Mouse (Mus musculus) lung, adult 2 months (tissue): ENCODE results near the gene Mslnl. TPM values are rescaled to one million over a fixed set of nuclear protein-coding genes. Genes with fewer than 3 reads are reported as not detected.

Experiments
- DNase-seq: peaks from one replicate; pipeline ENCODE4 v3.0.0; 2022
- H3K4me1 ChIP-seq: fragments of 200-500 bp; 2 replicates; pipeline ENCODE4 v1.6.1; 2011; ENCODE audit warnings: low read length; ENCODE audit not compliant: control insufficient read depth, insufficient read depth
- H3K4me3 ChIP-seq: fragments of 200-500 bp; replicated peaks from 2 replicates; pipeline ENCODE3; 2011; ENCODE audit warnings: low read depth, mild to moderate bottlenecking, control low read depth, low read length; ENCODE audit errors: extremely low read depth
- CTCF ChIP-seq: fragments of 200-500 bp; IDR thresholded peaks from 2 replicates; pipeline ENCODE4 v1.5.1; 2011; ENCODE audit warnings: mild to moderate bottlenecking, low read length, control low read depth; ENCODE audit not compliant: insufficient read depth
- POLR2A ChIP-seq: fragments of 200-500 bp; IDR thresholded peaks from 2 replicates; pipeline ENCODE4 v1.6.1; 2011; ENCODE audit warnings: low read depth, mild to moderate bottlenecking, control low read depth, low read length, borderline replicate concordance; ENCODE audit errors: extremely low read depth
- WGBS: fragments of 180-500 bp; shearing (Covaris S2); methylation state at CpG from one replicate; pipeline ENCODE4 v1.1.7; 2018; 5-methylcytosine and 5-hydroxymethylcytosine counted together
- polyA plus RNA-seq: library from polyadenylated mRNA; depleted of rRNA; stranded (reverse); fragments of >200 nt; gene quantifications from 2 replicates; pipeline ENCODE4 v1.2.3, GENCODE M21; 2012; rRNA removed

Gene Mslnl
- 0.23 and 0.25 TPM in 2 replicates for polyA plus RNA-seq

DNA sequence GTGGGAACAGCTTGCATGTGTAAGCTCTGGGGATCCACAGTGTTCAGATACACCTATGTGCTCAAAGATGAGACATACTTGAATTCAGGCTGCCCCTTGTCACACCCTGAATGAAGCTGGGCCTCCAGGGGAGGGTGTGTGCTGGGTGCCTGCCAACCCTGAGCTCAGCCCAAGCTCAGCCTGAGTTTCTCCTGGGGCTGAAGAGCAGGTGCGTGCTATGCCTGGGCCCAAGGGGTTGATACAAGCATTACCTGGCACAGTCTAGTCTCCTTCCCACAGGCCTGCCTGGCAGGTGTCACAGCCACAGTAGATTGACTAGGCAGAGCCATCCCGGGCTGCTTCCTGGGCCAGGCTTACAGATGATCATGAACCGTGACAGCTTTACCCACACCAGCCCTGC, at the start of gene Mslnl:
Mslnl (plus strand) TSS at position 298 of the 400 bp plus-strand sequence.
- H3K4me3 ChIP-seq: no peak within 1 kb of the TSS
- H3K4me1 ChIP-seq: no peaks in the 10 kb centered on the region
- 64% methylated on average over 3 of the region's 3 CpGs for WGBS
- DNase-seq: no peak
- no peak for TF ChIP-seq CTCF
- TF ChIP-seq POLR2A: no peak

DNA sequence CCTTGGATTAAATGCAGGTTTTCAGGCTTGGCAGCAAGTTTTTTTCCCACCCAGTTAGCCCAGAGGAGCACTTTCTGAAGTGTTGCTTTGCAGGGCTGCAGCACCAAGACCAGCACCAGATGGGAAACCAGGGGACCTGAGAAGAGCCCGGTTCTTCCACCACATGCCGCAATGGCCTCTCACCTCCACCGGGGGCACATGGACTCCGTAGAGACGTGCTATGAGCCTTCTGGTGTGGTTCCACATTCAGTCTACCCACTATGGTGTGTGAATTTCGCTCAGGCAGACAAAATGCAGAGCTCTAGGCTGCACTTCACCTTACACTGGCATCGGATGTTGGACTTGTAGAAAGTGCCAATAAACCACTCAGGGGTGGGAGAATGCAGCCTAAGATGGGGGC, 49.5 kb upstream of the Mslnl start:
- TF ChIP-seq POLR2A: no peak
- no peak for TF ChIP-seq CTCF
- Histone ChIP-seq H3K4me3 (no peak overlapping the region), H3K4me1 (no peaks in the 10 kb centered on the region)
- DNase-seq: no peak
- WGBS: 36% methylated on average over 7 of the region's 7 CpGs

DNA sequence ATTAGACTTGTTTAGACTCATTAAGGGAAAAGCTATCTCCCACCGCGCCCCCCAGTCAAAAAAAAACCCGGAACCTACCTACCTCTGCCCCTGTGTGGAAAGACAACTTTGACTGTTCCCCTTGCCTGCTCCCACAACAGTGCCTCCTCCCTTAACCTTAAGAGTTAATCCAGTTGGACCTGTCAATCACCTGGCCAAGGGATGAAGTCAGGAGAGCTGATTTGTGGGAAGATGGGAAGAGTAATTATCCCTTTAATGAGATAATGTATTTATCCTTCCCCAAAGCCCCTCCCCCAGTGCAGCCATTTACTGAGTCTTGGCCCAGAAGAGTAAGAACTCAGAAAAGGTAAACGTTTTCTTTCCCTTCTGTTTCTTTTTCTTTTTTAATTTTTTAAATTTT, 46.9 kb upstream of the Mslnl start:
- no peak for DNase-seq
- no peaks in the 10 kb centered on the region for H3K4me1 ChIP-seq
- TF ChIP-seq CTCF (no peak), POLR2A (no peak)
- H3K4me3 ChIP-seq: no peak overlapping the region
- 79% methylated on average over 4 of the region's 4 CpGs for WGBS

DNA sequence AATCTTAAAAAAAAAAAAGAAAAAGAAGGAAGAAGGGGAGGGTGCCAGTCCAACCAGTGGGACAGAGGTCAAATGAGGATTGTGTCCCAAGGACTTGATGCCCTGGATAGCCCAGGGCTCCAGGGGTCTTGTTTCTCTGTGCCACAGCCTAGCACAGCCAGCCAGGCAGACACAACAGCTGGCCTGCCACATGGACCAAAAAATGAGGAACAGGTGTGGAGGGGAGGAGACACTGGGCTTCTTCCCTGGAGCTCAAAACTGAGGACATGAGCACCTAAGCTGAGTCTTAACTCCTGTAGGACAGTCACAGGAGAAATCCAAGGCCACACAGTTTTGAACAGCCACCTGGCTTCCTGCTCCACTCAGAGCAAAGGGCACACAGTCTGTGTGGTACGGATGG, 39.6 kb upstream of the Mslnl start:
- TF ChIP-seq CTCF (no peak), POLR2A (no peak)
- no peak for DNase-seq
- 21% methylated on average over 1 of the region's 1 CpGs for WGBS
- no peaks in the 10 kb centered on the region for H3K4me1 ChIP-seq
- no peak overlapping the region for H3K4me3 ChIP-seq

DNA sequence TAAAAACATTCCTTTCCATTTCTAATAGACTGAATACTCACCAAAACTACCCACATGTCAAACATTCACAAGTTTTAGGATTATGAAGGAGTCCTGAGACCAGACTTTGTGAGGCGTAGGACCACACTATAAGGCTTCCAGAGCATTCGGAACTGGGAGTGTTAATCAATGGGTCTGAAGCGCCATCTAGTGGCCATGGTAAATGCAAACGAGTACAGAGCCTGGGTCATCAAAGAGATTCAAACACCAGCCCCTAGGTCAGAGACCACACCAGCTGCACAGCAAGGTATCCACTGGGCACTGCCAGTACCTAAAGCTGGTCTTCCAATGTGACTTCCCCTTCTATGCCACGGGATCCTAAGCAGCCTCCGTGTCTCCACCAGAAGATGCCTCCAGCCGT, 37.4 kb upstream of the Mslnl start:
- TF ChIP-seq POLR2A (no peak), CTCF (peak; percentile 55)
- Histone ChIP-seq H3K4me3 (no peak overlapping the region), H3K4me1 (no peaks in the 10 kb centered on the region)
- DNase-seq: peak; percentile 52
- 11% methylated on average over 7 of the region's 7 CpGs for WGBS

DNA sequence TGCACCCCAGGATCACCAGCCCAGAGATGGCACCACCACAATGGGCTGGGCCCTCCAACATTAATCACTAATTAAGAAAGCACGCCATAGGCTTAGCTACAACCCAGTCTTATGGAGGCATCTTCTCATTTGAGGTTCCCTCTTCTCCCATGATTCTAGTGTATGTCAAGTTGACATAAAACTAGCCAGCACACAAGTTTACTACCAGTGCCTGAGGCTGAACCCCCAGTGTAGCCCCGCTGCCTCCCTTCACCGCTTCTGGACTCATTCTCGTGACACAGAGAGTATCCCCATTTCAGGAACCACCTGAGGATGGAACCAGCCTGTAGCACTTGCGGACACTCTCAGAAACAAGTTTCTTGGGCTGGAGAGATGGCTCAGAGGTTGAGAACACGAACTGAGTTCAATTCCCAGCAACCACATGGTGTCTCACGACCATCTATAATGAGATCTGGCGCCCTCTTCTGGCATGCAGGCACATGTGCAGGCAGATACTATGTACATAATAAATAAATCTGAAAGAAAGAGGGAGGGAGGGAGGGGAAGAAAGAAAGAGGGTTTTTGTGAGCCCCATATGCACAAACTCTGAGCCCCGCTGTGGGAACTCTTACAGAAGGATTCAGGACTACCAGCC, 34.9 kb upstream of the Mslnl start:
- 55% methylated on average over 9 of the region's 9 CpGs for WGBS
- TF ChIP-seq CTCF (no peak), POLR2A (no peak)
- Histone ChIP-seq H3K4me1 (no peaks in the 10 kb centered on the region), H3K4me3 (no peak overlapping the region)
- no peak for DNase-seq

DNA sequence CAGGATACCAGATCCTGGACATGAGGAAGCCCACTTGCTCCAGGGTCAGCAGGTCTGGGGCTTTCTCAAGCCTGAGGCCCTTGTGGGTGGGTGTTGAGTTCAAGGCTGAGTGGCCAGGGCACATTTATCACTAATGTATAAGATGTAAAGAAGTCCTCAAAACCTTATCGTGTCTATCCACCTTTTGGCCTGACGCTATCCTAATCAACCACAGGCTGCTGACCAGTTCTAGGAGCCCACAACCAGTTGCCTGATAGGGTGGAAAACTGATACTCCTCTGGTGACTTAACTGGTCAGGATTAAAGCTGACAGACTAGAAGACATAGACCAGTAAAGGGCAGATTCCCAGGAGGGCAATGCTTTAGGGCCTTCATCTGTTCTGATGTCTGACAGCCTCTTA, 25.8 kb upstream of the Mslnl start:
- H3K4me3 ChIP-seq: no peak overlapping the region
- no peaks in the 10 kb centered on the region for H3K4me1 ChIP-seq
- TF ChIP-seq POLR2A (no peak), CTCF (no peak)
- DNase-seq: no peak
- 90% methylated on average over 2 of the region's 2 CpGs for WGBS

DNA sequence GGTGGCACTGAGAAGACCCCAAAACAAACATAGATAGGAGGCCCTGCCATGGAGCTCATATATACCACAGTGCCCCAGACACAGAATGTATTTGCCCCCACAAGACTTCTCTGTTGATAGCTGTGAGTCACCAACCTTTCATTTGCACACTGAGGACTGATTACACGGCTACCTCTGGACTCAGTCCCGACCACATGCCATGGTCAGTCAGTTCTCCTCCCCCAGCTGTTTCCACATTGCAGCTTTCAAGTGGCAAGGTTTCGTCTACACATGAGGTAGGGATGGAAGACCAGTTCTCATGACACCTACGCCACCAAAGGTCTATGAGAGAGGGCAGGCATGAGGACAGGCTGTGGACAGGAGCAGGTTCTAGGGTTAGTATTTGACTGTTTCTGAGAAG, 24.7 kb upstream of the Mslnl start:
- no peak for TF ChIP-seq CTCF
- TF ChIP-seq POLR2A: no peak
- DNase-seq: no peak
- 57% methylated on average over 4 of the region's 4 CpGs for WGBS
- Histone ChIP-seq H3K4me3 (no peak overlapping the region), H3K4me1 (no peaks in the 10 kb centered on the region)

DNA sequence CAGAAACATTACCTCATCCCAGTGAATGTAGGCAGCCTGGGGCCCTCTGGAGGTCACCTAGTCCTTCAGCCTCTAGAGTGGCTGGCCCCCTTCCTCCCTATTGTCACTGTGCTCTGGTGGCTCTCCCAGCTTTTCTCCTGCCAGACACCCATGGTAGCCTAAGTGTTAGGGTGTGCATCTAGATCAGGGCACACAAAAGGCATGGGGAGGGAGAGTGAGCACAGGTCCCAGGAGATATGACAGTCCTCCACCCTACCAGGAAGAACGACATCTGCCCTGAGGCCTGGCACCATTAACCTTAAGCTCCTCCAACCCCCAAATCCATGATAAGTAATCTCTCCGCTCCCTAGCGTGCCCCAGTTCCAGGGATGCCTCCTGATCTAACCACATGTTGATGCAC, 20.2 kb upstream of the Mslnl start:
- H3K4me3 ChIP-seq: no peak overlapping the region
- no peak for TF ChIP-seq CTCF
- TF ChIP-seq POLR2A: no peak
- H3K4me1 ChIP-seq: no peaks in the 10 kb centered on the region
- 51% methylated on average over 3 of the region's 3 CpGs for WGBS
- no peak for DNase-seq

DNA sequence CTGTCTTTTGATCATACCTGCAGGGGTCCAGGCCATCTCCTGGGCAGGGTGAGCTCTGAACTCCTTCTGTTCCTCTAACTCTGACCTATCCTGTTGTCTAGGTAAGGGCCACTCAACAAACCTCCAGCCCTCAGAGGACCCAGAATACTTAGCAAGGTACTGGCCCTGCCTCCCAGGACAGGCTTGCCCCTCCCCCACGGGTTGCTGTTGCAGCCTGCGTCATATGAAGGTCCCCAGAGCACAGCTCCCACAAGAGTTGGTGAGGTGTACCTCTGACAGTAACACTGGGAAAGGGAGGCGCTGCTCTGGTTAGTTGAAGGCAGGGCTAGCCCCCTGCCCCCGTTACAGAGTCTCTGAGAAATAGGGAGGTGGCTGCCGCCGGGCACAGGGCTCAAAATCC, 19.7 kb upstream of the Mslnl start:
- TF ChIP-seq CTCF: no peak
- no peak for TF ChIP-seq POLR2A
- Histone ChIP-seq H3K4me3 (no peak overlapping the region), H3K4me1 (no peaks in the 10 kb centered on the region)
- no peak for DNase-seq
- 6% methylated on average over 6 of the region's 6 CpGs for WGBS
